Mouse (Mus musculus): ENCODE data around the gene Scnn1a.
"Not testable (repeated sequence)": the region's sequence is repeated elsewhere in the genome, so short reads cannot be mapped to it uniquely, and the experiment has no call there.

Scnn1a gene

DNA sequence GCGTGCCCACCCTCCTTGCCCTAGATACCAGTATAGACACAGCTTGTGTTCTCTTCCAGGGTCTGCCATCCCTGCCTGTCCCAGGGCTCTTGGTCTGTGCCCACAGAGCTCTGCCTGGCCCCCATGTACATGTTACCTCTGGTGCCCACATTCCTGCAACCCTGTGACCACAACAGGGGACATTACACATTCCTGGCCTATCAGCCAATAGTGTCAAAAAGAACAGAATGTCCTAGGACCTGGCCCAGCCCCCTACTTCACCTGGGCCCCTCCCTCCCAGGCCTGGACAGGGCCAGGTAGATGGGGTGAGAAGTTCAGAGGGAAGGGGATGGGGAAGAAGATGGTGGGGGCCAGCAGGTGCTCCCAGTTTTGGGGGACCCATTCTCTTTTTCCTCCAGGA lies at the start of gene Scnn1a:
TSS of gene Scnn1a (plus strand) at position 337 of the 400 bp plus-strand sequence.
- no peak for DNase-seq (ENCODE audit: low read depth, low spot score)

- DNase-seq (ENCODE audit: low read depth, low spot score): peak; percentile 94
Measured at GRCm38 (mm10) chr6:125271455-125272227, 48.8 kb upstream of the Scnn1a start.

- DNase-seq (ENCODE audit: low read depth, low spot score): no peak
Measured at GRCm38 (mm10) chr6:125272228-125272785, 48.2 kb upstream of the Scnn1a start.

- peak; percentile 81 for DNase-seq (ENCODE audit: low read depth, low spot score)
Measured at GRCm38 (mm10) chr6:125274841-125275563, 45.5 kb upstream of the Scnn1a start.

- DNase-seq (ENCODE audit: low read depth, low spot score): no peak
Measured at GRCm38 (mm10) chr6:125279729-125280128, 40.7 kb upstream of the Scnn1a start.

GRCm38 (mm10) chr6:125282721-125283120 lies 37.7 kb upstream of the Scnn1a start:
- DNase-seq (ENCODE audit: low read depth, low spot score): not testable (repeated sequence)

- DNase-seq (ENCODE audit: low read depth, low spot score): no peak
Measured at GRCm38 (mm10) chr6:125284250-125284649, 36.2 kb upstream of the Scnn1a start.

GRCm38 (mm10) chr6:125284751-125285150 lies 35.7 kb upstream of the Scnn1a start:
- peak; percentile 80 for DNase-seq (ENCODE audit: low read depth, low spot score)

DNA sequence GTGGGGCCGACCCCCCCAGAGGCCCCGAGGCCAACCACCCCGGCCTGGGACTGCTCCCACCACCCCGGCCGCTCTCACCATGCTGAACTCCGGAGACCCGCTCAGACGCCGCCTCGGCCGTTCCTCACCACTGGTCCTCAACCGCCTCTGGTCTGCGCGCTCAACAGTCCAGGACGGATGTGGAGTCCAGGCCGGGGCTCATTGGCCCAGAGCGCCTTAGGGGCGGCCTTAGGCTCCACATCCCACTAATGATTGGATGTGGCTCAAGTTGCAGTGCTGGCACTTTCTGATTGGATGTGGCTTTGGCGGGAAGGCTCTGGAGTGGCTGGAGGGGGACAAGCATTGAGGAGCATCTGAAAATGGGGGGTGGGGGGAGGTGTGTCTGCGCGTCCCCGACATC lies 34.6 kb upstream of the Scnn1a start, which contains the start of gene Tuba3a:
TSS of gene Tuba3a (minus strand) at position 153 of the 400 bp plus-strand sequence.
- peak; percentile 87 for DNase-seq (ENCODE audit: low read depth, low spot score)

DNA sequence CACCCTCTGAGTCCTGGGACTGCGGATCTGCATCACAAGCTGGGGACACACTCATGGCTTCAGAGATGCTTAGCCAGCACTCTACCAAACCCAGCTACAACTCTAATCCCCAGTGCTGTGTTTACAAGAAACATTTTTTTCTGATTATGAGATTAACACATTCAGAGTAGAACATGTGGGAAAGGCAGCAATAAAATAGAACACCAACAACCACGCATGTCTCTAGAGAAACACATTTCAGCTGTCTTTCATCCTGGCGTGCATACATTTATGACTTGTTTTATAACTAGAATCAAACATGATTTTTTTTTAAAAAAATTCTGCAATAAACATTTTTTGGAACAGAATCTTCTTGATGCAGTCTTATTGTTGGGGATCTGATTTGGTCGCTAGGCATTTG lies 33.5 kb upstream of the Scnn1a start:
- no peak for DNase-seq (ENCODE audit: low read depth, low spot score)

GRCm38 (mm10) chr6:125288730-125289129 lies 31.7 kb upstream of the Scnn1a start:
- DNase-seq (ENCODE audit: low read depth, low spot score): peak; percentile 24

GRCm38 (mm10) chr6:125291329-125291728 lies 29.1 kb upstream of the Scnn1a start:
- DNase-seq (ENCODE audit: low read depth, low spot score): no peak

DNA sequence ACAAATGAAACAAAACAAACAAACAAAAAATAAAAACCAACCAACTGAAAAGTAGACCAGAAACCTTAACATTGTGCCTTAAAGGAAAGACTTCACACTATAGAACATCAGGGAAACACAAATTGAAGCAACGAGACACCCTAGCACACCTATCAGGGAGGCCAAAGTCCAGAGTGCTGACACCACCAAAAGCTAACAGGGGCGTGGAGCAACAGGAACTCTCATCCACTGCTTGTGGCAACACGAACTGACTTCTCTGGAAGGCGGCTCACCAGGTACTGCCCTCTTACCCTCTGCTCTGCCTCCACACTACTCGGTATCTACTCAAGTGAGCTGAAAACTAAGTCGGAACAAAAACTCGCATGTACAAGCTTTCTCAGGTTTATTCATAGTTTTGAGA lies 28.2 kb upstream of the Scnn1a start:
- no peak for DNase-seq (ENCODE audit: low read depth, low spot score)

DNA sequence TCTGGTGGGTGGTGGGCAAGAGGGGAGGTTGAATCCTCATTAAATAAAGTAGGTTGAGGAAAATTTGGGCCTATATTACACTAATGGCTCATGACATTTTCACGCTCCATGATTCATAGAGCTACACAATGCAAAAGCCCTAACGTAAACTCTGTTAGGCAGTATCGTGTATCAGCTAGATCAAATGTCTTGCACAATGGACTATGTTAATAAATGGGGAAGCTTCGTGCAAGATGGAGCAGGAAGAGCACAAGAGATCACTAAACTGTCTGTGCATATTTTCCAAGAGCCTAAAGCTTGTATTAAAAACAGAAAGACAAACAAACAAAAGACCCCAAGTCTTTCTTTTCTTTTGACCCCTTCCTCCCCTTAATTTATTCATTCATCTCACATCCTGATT lies 26.4 kb upstream of the Scnn1a start:
- no peak for DNase-seq (ENCODE audit: low read depth, low spot score)

GRCm38 (mm10) chr6:125297149-125297820 lies 23.2 kb upstream of the Scnn1a start:
- DNase-seq (ENCODE audit: low read depth, low spot score): no peak

DNA sequence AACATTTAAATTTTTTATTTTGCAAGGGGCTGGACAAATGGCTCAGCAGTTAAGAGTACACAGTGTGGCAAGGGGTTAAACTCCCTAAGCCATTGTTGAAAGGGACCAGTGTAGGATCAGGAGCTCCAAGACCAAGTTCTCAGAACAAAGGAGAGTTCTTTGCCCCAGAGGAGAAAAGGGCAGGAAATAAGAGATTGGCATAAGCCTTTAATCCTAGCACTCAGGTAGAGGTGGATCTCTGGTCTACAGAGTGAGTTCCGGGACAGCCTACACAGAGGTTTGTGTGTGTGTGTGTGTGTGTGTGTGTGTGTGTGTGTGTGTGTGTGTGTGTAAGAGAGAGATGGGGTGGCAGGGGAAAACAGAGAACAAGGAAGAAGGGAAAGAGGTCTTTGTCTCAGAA lies 19.5 kb upstream of the Scnn1a start:
- no peak for DNase-seq (ENCODE audit: low read depth, low spot score)

DNA sequence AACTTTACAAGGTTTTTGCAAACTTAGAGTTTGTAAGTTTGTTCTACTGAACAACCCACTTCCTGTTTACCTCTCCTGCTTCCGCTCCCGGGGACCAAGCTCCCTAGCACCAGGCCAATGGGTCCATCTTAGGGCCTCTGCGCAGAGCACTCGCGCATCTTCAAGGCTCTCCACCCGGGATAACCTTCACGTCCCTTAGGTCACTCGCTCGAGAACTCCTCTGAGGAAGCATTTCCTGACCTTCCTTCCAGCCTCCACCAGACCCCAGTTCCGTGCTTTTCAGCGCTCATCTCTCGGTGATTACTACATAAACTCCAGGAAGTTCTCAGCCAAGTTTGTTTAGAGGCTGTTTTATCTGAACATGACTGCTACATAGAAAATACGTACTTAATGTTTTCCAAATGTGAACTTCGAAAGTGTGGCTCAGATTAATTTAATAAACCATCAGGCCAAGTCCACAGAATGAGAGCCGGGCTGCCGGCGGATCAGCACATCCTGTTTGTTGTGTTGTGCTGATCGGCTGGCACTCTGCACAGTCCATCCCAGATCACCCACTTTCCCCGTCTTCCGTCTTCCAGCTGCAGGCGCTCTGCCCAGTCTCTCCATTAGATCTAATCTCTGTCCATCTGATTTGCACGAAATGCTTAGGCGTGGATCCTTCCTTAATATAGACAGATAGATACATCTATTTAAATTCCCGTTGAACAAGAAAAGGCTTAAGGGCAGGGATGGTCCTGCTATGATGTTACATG lies 18.1 kb upstream of the Scnn1a start:
- peak; percentile 28 for DNase-seq (ENCODE audit: low read depth, low spot score)

DNA sequence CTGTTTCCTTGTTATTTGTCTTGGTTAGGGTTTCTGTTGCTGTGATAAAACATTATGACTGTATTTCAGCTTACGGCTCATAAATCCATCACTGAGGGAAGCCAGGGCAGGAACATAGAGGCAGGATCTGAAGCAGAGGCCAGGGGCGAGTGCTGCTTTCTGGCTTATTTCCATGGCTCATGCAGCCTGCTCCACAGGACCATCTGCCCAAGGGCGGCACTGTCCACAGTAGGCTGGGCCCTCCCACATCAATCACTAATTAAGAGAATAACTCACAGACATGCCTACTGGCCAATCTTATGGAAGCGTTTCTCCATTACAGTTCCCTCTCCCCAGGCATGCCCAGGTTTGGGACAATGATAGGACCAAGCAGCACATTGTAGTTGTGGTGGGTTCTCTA lies 17.2 kb upstream of the Scnn1a start:
- DNase-seq (ENCODE audit: low read depth, low spot score): no peak

DNA sequence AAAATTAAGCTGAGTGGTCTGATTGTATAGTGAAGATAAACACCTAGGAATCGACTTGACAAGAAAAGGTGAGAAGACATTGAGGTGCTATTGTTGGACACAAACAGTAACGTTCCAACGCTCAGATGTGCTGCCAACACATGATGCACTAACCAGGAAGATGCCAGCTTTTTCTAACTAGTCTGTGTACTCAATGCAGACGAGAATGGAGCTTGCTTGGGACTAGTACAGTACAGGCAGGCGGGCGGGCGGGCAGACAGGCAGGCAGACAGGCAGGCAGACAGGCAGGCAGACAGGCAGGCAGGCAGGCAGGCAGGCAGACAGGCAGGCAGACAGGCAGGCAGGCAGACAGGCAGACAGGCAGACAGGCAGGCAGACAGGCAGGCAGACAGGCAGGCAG lies 16.1 kb upstream of the Scnn1a start:
- DNase-seq (ENCODE audit: low read depth, low spot score): peak; percentile 67

DNA sequence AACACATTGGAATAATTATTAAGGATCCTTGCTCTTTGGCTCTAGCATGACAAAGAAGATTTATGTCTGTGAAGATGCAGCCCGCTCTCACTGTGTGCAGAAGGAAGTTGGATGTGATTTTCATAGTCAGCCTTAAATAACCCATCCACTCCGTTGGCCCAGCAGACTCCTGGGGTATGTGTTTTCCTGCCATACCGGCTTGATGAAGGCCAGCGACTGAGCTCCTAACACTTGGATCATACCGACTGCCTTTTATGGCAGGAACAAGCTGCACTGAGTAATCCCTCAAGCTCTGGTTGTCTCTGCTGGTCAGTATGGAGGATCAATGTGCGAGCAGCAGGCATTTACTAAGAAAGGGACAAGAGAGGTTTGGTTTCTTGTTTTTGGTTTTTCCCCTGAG lies 15.0 kb upstream of the Scnn1a start:
- DNase-seq (ENCODE audit: low read depth, low spot score): no peak

- no peak for DNase-seq (ENCODE audit: low read depth, low spot score)
Measured at GRCm38 (mm10) chr6:125307091-125307490, 13.4 kb upstream of the Scnn1a start.
